Mouse (Mus musculus) stomach, embryonic 15.5 days (tissue): ENCODE data around the gene Gm28035. TPM values are rescaled to one million over a fixed set of nuclear protein-coding genes. Genes with fewer than 3 reads are reported as not detected.

Experiments
- ATAC-seq: fragments of 200-750 bp; cut with Nextera tagmentation; 2 replicates; pipeline ENCODE4 v1.8.0; 2017; ENCODE audit warnings: low read depth, moderate number of reproducible peaks, moderate TSS enrichment; ENCODE audit not compliant: insufficient read depth, low FRiP score
- H3K27ac ChIP-seq: fragments of 300-500 bp; sonication (generic); 2 replicates; pipeline ENCODE4 v1.5.1; 2015; ENCODE audit warnings: mild to moderate bottlenecking, inconsistent platforms
- H3K27me3 ChIP-seq: fragments of 300-500 bp; sonication (generic); replicated peaks from 2 replicates; pipeline ENCODE4 v1.6.1; 2015; ENCODE audit warnings: inconsistent platforms
- H3K36me3 ChIP-seq: fragments of 300-500 bp; sonication (generic); 2 replicates; pipeline ENCODE4 v1.6.1; 2015; ENCODE audit warnings: inconsistent platforms
- H3K4me1 ChIP-seq: fragments of 300-500 bp; sonication (generic); 2 replicates; pipeline ENCODE4 v1.6.1; 2015; ENCODE audit warnings: inconsistent platforms
- H3K4me2 ChIP-seq: fragments of 300-500 bp; sonication (generic); 2 replicates; pipeline ENCODE4 v1.6.1; 2015; ENCODE audit warnings: mild to moderate bottlenecking, inconsistent platforms
- H3K4me3 ChIP-seq: fragments of 300-500 bp; sonication (generic); replicated peaks from 2 replicates; pipeline ENCODE4 v1.5.1; 2015; ENCODE audit warnings: inconsistent platforms
- H3K9ac ChIP-seq: fragments of 300-500 bp; sonication (generic); 2 replicates; pipeline ENCODE4 v1.6.1; 2015; ENCODE audit warnings: inconsistent platforms
- H3K9me3 ChIP-seq: fragments of 300-500 bp; sonication (generic); 2 replicates; pipeline ENCODE4 v1.6.1; 2016; ENCODE audit warnings: inconsistent platforms
- WGBS: fragments of 180-500 bp; shearing (Covaris S2); methylation state at CpG from one replicate; pipeline ENCODE4 v1.1.7; 2015; 5-methylcytosine and 5-hydroxymethylcytosine counted together
- polyA plus RNA-seq: library from polyadenylated mRNA; unstranded; fragments of >200 nt; fragmentation: Nextera tagmentation; extraction: Ambion mirVana; gene quantifications from 2 replicates; pipeline ENCODE4 v1.2.1, GENCODE M21; 2015

The Gm28035 gene
- polyA plus RNA-seq, 1 experiment from 2014 or later, result 0.35 TPM

DNA sequence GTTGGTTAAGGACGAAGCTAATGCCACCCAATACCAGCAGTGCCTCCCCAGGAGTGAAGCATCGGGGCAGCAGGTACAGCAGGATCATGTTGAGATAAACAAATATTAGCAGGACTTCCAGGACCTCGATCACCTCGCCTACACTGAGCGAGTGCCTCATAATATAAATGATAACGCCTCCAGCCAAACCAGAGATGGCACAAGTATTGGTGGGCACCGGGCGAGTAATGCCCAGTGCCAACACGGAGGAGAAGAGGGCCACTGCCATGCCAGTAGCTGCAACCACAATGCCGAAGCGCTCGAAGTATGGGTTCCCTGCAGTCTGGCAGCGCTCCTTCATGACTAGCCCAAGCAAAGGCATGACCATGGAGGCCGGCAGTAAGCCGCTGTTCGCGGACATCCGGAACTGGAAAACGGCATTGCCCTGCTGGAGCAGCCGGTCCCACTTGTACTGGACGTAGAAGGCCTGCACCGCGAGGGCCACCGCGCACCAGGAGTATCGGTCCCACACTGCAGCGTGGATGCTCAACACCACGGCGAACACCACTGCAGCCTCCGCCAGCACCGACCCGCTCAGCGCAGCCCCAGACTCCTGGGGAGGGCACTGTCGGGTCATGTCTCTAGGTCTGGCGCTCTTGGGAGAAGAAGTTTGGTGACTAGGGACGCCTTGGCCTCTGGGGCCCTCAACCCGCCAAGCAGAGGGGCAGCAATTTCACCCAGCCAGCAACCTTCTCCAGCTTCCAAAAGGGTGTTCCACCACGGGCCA, 45.2 kb downstream of the Gm28035 start:
- H3K4me2 ChIP-seq, result peak overlapping the region; percentile 98
- WGBS, result 12% methylated on average over 38 of the region's 38 CpGs
- peak; percentile 50; the same call in 1 of the 2 replicates for ATAC-seq
- H3K36me3 ChIP-seq, result no peaks in the 10 kb centered on the region
- H3K4me3 ChIP-seq, result peak overlapping the region; percentile 97
- H3K4me1 ChIP-seq, result peaks cover 20% of the 10 kb centered on the region
- peak overlapping the region; percentile 23; the same call in 1 of the 2 replicates for H3K27ac ChIP-seq
- H3K27me3 ChIP-seq, result no peaks in the 10 kb centered on the region
- H3K9me3 ChIP-seq, result no peaks in the 10 kb centered on the region
- peak overlapping the region; percentile 77 for H3K9ac ChIP-seq

DNA sequence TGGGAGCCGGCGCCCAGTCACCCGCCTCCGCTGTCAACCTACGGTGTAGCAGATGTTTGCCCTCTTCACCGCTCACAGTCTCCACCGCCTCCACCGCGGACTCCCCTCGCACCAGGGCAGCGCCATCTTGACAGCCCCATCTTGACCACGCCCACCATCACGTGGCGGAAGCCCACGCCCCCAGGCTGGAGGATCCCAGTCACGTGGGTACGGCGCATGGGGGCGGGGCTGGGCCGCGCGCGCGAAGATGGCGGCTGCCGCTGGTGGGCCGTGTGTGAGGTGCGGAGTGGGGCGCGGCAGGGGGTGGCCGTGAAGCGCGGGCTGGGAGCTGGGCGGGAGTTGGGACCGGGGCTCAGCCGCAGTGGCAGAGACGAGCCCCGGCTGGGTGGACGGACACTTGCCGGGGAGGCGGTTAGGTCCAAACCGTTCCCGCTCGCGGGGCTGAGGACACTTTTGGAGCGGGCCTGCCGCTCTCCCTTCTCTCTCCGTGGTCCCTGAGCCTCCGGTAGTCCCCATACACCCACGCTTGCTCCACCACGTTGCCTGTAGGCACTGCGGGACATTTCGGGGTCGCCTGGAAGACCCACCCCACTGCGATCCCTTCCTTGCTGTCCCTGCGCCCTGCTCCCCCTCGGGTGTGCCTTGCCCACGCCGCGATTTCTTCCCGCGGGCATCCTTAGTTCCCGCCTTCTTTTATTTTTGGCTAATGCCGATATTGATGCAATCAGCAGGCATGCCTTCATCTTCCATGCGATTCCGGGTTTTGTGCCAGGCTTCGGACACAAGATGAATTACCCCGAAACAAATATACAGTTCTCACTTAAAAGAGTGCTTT, 46.0 kb downstream of the Gm28035 start, which contains the start of the genes Dolk and Nup188:
Gene Dolk (minus strand): TSS at position 143 of the 835 bp plus-strand sequence.
Gene Nup188 (plus strand): TSS at position 206 of the 835 bp plus-strand sequence.
- H3K9me3 ChIP-seq, result no peaks in the 10 kb centered on the region
- peak within 1 kb of the TSS; percentile 97 for H3K4me3 ChIP-seq
- peak within 1 kb of the TSS; percentile 84 for H3K27ac ChIP-seq
- ATAC-seq, result peak; percentile 91
- WGBS, result under 1% methylated on average over 68 of the region's 68 CpGs
- H3K4me2 ChIP-seq, result peak within 1 kb of the TSS; percentile 98
- H3K27me3 ChIP-seq, result no peaks in the 10 kb centered on the region
- H3K9ac ChIP-seq, result peak within 1 kb of the TSS; percentile 94
- H3K4me1 ChIP-seq, result peaks cover 20% of the 10 kb centered on the region
- no peaks in the 10 kb centered on the region for H3K36me3 ChIP-seq

DNA sequence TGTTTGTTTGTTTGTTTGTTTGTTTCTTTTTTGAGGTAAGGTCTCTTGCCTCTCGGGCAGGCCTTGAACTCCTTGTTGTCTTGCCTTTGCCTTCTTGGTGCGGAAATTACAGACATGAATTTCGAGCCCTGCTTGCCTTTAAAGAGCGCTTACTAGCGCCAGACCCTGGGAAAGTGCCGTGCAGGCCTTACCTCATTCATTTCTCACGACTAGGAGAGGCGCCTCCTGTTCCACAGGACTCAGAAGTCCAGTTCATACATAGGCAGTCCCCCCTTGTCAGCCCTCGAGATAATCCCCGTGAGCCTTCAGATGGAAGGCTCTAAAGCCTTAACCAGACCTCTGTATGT, 46.6 kb downstream of the Gm28035 start:
- no peaks in the 10 kb centered on the region for H3K9me3 ChIP-seq
- H3K27me3 ChIP-seq, result no peaks in the 10 kb centered on the region
- H3K4me1 ChIP-seq, result peaks cover 20% of the 10 kb centered on the region
- H3K36me3 ChIP-seq, result no peaks in the 10 kb centered on the region
- H3K27ac ChIP-seq, result peak overlapping the region; percentile 84
- peak overlapping the region; percentile 64 for H3K4me2 ChIP-seq
- ATAC-seq, result no peak
- H3K4me3 ChIP-seq, result peak overlapping the region; percentile 97
- under 1% methylated on average over 10 of the region's 10 CpGs for WGBS
- H3K9ac ChIP-seq, result peak overlapping the region; percentile 94; the same call in 1 of the 2 replicates

DNA sequence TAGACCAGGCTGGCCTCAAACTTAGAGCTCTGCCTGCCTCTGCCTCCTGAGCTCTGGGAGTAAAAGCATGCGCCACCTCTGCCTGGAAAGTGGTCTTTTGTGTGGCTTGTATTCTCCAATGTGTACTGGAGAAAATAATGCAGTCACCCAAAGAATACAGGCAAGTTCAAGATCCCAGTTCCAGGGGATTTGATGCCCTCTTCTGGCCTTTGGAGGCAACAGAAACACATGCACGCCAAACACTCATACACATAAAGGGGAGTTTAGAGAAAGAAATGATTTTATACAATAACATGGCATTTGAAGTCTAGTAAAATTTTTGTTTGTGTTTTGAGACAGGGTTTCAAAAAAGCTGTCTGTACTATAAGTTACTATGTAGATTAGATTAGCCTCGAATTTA, 59.2 kb downstream of the Gm28035 start:
- Histone ChIP-seq H3K9ac (no peak overlapping the region), H3K4me1 (no peaks in the 10 kb centered on the region), H3K9me3 (no peaks in the 10 kb centered on the region), H3K4me2 (no peak overlapping the region), H3K27ac (no peak overlapping the region), H3K36me3 (peaks cover 37% of the 10 kb centered on the region), H3K4me3 (no peak overlapping the region), H3K27me3 (no peaks in the 10 kb centered on the region)
- ATAC-seq, result no peak
- WGBS, result 77% methylated on average over 3 of the region's 3 CpGs

DNA sequence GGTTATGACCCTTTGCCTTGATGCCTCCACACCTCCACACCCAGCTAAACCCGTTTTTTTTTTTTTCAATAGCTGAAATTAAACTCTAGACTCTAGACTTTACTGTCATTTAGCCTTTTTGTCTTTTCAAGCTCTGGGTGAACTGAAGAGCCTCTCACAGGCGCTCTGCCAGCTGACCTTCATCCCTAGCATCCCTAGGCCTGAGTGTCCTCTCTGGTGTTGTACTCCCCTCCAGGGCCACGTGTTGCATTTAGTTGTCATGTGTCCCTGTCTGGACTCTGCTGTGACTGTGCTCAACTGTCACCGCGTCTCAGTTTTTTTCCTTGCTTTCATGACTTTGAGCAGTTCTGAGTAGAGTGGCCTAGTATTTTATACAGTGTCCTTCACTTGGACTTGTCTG, 59.6 kb downstream of the Gm28035 start:
- Histone ChIP-seq H3K4me2 (no peak overlapping the region), H3K9me3 (no peaks in the 10 kb centered on the region), H3K27ac (no peak overlapping the region), H3K9ac (no peak overlapping the region), H3K4me3 (no peak overlapping the region), H3K4me1 (no peaks in the 10 kb centered on the region), H3K36me3 (peaks cover 40% of the 10 kb centered on the region), H3K27me3 (no peaks in the 10 kb centered on the region)
- WGBS, result 87% methylated on average over 5 of the region's 5 CpGs
- ATAC-seq, result no peak

DNA sequence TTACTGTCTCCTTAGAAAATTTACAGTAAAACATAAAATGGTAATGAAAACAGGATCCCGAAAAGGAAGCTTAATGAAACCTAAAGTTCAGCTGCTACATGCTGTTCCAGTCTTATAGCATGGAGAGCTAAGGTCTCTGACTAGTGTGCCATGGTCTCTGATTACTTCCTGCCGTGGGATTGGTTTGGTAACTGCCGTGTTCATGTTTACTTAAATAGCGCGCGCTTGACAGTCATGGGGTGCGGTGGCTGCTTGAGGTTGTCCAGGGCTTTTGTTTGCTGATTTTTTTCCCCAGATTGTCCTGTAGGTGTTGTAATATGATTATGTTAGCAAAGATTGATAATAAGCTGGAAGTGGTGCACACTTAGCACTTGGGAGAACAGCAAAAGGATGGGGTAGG, 65.7 kb downstream of the Gm28035 start:
- Histone ChIP-seq H3K36me3 (peaks cover 55% of the 10 kb centered on the region), H3K27ac (no peak overlapping the region), H3K9me3 (no peaks in the 10 kb centered on the region), H3K4me2 (no peak overlapping the region), H3K27me3 (no peaks in the 10 kb centered on the region), H3K4me3 (no peak overlapping the region), H3K9ac (no peak overlapping the region), H3K4me1 (no peaks in the 10 kb centered on the region)
- ATAC-seq, result peak; percentile 75
- WGBS, result 84% methylated on average over 7 of the region's 7 CpGs

DNA sequence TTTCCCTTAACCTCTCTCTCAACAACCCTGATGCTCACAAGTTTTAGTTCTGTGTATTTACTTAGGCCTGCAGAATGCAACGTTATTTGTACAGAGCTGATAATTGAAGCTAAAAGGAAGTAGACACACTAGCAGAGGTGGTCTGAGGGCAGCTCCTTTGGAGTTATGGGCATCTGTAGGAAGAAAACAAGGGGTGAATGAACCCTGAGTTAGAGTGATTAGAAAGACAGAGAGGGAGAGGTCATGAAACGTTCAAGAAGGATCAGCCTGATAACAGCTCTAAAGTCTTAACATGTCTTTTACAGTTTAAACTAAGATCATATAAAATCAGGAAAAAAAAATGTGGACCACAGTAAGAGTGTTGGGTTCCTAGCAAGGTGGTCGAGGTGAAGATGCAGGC, 69.0 kb downstream of the Gm28035 start:
- Histone ChIP-seq H3K27ac (no peak overlapping the region), H3K9ac (no peak overlapping the region), H3K4me2 (no peak overlapping the region), H3K9me3 (no peaks in the 10 kb centered on the region), H3K4me3 (no peak overlapping the region), H3K36me3 (peaks cover 67% of the 10 kb centered on the region), H3K4me1 (no peaks in the 10 kb centered on the region), H3K27me3 (no peaks in the 10 kb centered on the region)
- 72% methylated on average over 3 of the region's 3 CpGs for WGBS
- no peak for ATAC-seq

DNA sequence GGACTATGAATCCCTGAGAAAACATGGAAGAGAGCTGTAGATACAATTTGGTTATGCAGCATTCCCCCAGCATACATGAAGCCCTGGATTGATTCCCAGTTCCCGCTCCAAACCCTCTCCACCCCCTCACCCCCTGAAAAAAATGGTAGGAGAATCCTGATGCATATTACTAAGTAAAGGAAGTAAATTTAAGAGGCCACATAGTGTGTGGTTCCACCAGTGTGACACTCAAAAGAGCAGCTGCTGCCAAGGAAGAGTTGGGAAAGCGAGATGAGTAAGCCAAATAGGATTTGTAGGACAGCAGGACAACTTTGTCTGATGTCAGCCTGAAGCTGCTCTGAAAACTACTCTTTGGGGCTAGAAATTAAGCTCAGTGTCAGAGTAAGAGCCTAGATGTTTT, 71.1 kb downstream of the Gm28035 start:
- no peak overlapping the region for H3K9ac ChIP-seq
- H3K4me1 ChIP-seq, result no peaks in the 10 kb centered on the region
- no peaks in the 10 kb centered on the region for H3K9me3 ChIP-seq
- peaks cover 67% of the 10 kb centered on the region for H3K36me3 ChIP-seq
- H3K27ac ChIP-seq, result no peak overlapping the region
- no peaks in the 10 kb centered on the region for H3K27me3 ChIP-seq
- H3K4me2 ChIP-seq, result no peak overlapping the region
- ATAC-seq, result no peak
- H3K4me3 ChIP-seq, result no peak overlapping the region
- WGBS, result 94% methylated on average over 2 of the region's 2 CpGs

DNA sequence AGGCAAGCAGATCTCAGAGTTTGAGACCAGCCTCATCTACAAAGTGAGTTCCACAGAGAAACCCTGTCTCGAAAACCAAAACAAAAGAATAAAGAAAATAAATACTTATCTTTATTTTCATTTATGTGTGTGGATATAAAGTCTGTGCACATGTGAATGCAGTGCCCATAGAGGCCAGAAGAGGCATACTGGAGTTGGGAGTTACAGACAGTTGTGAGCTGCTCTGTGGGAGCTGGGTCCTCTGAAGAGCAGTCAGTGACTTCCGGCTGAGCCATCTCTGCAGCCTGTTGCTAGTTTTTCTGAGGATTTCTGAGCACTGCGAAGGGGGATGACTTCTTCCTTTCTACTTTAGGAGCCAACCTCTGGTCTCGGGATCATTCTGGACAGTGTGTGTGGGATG, 75.8 kb downstream of the Gm28035 start:
- no peaks in the 10 kb centered on the region for H3K9me3 ChIP-seq
- no peaks in the 10 kb centered on the region for H3K27me3 ChIP-seq
- peaks cover 53% of the 10 kb centered on the region for H3K36me3 ChIP-seq
- H3K27ac ChIP-seq, result no peak overlapping the region
- H3K9ac ChIP-seq, result no peak overlapping the region
- WGBS, result 95% methylated on average over 4 of the region's 4 CpGs
- no peaks in the 10 kb centered on the region for H3K4me1 ChIP-seq
- no peak for ATAC-seq
- no peak overlapping the region for H3K4me2 ChIP-seq
- H3K4me3 ChIP-seq, result no peak overlapping the region

DNA sequence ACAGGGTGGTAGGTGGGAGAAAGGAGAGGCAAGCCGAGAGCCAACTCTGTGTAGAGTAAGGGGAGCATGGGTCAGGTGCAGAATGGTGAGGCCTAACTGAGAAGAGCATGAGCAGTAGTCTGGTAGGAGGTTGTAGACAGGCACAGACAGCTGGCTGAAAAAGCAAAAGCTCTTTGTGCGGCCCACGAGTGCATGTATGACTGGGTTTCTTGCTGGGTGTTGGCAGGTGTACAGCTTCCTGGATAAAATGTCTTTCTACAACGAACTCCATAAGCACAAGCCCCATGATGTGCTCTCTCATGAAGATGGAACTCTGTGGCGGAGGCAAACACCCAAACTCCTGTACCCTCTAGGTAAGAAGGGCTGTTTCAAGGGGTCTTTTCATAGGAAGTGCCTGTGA, 76.6 kb downstream of the Gm28035 start:
- Histone ChIP-seq H3K36me3 (peaks cover 52% of the 10 kb centered on the region), H3K4me1 (no peaks in the 10 kb centered on the region), H3K27ac (no peak overlapping the region), H3K9me3 (no peaks in the 10 kb centered on the region), H3K4me3 (no peak overlapping the region), H3K4me2 (no peak overlapping the region), H3K9ac (no peak overlapping the region; the same call in 1 of the 2 replicates), H3K27me3 (no peaks in the 10 kb centered on the region)
- WGBS, result 92% methylated on average over 5 of the region's 5 CpGs
- no peak for ATAC-seq

DNA sequence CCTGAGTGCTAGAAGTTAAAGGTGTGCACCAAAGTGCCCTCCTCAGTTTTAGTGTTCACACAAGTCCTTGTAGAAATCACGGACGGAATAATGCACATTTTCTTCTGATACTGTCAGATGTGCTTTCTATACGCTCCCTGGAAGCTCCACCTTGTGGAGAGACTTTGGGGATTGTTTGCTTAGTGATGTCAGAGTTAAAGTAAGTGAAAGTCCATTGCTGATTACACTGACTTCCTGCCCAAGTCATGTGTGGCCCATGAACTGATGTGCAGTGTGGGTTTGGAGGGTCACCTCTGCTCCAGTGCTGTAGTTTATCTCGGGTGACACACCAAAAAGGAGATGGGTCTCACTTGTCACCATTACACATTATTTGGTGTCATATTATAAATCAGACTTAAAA, 78.9 kb downstream of the Gm28035 start:
- no peak for ATAC-seq
- Histone ChIP-seq H3K4me3 (no peak overlapping the region), H3K4me1 (no peaks in the 10 kb centered on the region), H3K4me2 (no peak overlapping the region), H3K9ac (no peak overlapping the region), H3K36me3 (peaks cover 56% of the 10 kb centered on the region), H3K27me3 (no peaks in the 10 kb centered on the region), H3K9me3 (no peaks in the 10 kb centered on the region), H3K27ac (no peak overlapping the region)
- 71% methylated on average over 4 of the region's 4 CpGs for WGBS

DNA sequence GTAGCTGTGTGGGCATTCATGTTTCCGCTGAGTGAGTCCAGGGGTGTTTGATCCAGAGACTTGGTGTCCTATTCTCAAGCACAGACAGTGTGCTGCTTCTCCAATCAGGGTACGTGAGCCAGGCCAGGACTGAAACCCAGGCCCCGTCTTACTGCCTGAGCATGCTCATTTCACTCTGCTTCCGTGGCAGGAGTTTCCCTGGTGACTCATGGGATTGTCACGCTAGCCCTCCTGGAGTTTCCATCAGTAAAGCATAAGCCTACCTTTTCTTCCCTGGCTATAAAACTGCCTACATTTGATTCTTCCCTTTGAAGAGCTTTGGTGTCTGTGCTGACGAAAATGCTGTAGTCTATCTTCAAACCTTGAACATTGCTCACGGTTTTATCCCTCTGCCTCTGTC, 82.7 kb downstream of the Gm28035 start:
- Histone ChIP-seq H3K9me3 (no peaks in the 10 kb centered on the region), H3K4me2 (no peak overlapping the region), H3K4me1 (no peaks in the 10 kb centered on the region), H3K4me3 (no peak overlapping the region), H3K27me3 (no peaks in the 10 kb centered on the region), H3K27ac (no peak overlapping the region), H3K9ac (no peak overlapping the region), H3K36me3 (peaks cover 64% of the 10 kb centered on the region)
- no peak for ATAC-seq
- WGBS, result 92% methylated on average over 7 of the region's 7 CpGs
